Mouse (Mus musculus): ENCODE results near the gene Tmem196.
"Not testable (repeated sequence)": the region's sequence is repeated elsewhere in the genome, so short reads cannot be mapped to it uniquely, and the experiment has no call there.

The Tmem196 gene

DNA sequence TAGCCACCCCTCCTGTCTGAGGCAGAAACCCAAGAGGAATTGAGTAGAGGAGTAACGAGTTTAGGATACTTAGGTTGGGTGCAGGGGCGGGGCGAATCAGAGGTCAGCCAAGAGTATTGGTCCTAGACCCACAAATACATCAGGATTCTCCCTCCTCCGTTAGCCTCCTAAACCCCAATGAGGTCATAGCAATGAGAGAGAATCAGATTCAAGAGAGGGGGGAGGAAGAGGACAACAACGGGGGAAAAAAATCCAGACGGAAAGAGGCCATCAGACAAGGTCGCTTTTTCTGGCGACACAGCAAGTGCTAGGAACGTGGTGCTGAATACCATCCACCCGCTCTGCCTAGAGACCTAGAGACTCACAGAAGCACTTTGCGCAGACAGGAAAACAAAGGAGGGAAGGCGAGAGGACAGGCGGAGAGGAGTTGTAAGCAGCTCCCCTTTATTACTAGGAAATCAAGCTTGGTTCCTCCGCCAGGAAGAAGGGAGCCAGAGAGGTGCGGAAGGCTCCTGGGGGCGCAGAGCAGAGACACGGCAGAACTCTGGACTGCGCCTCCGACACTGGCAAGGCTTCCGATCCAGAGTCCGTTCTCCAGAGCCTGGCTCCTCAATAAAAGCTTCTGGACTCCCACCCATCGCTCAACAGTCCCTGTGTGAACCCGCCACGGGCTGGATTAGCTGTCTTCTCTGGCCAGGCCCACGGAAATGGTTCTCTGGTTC lies at the start of gene Tmem196:
TSS of gene Tmem196 (plus strand) at position 234 of the 722 bp plus-strand sequence.
- no peak for DNase-seq (ENCODE audit: low read depth, low spot score)

DNA sequence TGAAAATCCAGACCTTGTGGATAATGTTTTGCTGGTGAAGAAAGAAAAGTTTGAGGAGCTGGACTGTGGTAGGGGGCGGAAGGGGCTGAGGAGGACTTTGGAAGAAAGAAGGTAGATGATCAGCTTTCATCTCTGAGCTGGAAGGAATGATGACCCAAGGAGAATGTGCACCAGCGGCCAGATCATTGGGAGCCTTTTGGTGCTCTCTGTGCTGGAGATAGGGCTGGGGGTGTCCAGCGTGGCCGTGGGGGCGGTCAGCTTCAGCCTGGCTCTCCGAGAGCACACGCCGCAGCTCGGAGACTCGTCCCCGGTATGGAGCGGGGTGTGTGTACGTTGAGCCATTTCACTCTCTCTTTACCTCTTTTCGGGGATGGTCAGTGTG lies 680 bp downstream of the Tmem196 start:
- no peak for DNase-seq (ENCODE audit: low read depth, low spot score)

DNA sequence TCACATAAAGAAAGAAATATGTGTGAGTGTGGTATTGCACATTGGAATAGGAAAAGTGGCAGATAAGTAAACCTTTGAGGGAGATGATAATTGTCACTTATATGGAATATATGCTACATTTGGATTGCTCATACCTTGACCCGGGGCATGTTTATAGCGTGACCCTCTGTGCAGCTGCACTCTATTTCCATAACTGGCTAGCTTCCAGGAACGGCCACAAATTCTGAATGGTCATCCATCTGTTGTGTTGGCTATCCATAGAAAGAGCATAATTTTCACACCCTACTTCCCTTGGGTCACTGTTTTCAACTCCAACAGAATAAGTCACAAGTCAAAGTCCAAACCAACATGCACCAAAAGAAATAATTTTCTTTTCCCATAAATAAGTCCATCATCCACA lies 11.4 kb downstream of the Tmem196 start:
- DNase-seq (ENCODE audit: low read depth, low spot score) = no peak

DNA sequence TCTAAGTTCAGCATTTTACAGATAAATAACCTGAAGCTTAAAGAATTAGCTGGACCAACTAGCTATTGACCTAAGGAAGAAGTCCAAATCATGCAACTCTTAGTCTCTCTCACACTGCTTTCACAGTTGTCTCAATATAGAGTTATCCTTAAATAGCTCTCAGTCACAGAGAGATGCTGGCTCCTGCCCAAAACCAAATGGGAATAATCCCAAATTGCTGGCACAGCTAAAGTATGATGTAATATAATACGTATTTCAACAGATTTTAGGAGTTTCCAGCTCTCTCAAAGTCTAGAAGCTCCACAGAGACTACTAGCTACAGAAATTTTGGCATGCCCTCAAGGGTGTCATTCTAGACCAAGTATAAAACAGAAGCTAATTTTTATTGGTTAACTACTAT lies 15.1 kb downstream of the Tmem196 start:
- no peak for DNase-seq (ENCODE audit: low read depth, low spot score)

DNA sequence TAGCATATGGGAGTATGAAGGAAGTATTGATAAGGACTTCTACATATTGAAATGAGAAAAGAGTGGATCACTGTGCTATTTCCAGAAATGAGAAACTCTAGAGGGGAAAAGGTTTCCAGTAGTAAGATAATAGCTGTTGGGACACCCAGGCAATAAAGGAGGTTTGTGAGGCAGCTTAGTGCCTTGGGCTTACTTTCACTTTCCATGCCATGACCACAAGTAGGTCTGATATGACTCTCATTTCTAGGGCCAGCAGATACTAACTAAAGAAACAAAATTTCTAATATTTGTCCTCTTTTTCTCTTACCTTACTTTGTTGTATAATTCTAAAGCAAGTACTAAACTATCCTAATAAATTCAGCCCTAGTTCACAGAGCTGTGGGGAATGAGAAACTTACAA lies 19.8 kb downstream of the Tmem196 start:
- no peak for DNase-seq (ENCODE audit: low read depth, low spot score)

DNA sequence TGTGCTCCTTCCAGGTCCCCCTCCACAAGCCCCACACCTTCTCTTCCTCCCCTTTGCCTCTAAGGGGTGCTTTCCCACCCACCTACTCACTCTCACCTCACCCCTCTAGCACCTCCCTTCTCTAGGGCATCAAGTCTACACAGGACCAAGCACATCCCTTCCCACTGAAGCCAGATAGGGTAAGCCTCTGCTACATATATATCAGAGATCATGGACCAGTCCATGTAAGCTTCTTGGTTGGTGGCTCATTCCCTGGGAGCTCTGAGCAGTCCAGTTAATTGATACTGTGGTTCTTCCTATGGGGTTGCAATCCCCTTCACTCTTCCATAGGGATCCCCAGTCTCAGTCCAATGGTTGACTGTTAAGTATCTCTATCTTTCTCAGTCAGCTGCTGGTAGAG lies 24.4 kb downstream of the Tmem196 start:
- no peak for DNase-seq (ENCODE audit: low read depth, low spot score)

DNA sequence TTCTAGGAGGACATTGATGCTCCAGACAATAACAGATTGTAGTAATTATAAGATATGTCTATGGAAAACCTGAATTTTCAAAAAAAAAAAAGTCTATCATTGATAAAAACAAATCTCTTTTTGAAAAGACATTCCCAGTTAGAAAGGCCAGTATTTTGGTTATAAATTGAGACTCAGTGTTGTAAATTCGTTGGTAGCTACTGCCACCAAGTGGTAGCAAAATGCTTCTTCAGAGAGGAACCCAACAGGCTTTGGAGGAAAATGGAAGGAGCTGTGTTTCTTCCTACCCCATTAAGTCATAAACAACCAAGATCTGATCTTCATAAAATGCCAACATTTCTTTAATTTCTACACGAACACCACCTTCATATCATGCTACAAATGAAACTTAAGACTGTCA lies 36.1 kb downstream of the Tmem196 start:
- no peak for DNase-seq (ENCODE audit: low read depth, low spot score)

DNA sequence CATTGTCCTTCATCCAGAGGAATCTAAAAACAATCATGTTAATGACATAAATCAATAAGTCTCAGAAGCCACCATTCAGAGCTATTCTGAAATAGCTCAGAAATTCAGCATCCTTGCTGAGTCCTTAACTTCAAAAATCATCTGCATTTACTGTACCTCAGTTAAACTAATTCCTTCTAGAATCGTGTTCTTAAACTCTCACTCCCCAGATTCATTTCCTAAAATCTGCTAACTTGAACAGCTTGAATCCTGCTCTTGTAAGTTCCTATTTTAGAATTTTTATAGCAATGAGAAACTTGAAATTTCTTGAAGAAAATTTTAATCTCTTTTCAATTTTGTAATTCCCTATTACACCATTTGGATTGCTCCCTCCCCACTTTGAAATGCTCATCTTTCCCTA lies 52.6 kb downstream of the Tmem196 start:
- DNase-seq (ENCODE audit: low read depth, low spot score) = no peak

DNA sequence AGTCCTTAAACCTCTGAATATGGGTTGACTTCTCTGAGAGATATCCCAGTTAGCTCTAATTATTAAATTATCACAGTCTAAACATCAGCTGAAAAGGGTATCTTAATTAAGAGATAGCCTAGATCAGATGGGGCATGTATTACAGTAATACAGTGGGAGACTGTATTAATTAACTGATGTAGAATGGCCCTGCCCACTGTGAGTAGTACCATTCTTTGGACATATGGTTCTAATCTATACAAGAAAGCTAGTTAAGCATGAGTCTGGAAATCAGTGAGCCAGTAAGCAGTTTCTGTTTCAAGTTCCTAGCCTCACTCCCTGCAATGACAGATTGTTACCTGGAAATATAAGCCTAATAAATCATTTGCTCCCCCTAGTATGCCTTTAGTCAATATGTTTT lies 58.7 kb downstream of the Tmem196 start:
- DNase-seq (ENCODE audit: low read depth, low spot score) = no peak

DNA sequence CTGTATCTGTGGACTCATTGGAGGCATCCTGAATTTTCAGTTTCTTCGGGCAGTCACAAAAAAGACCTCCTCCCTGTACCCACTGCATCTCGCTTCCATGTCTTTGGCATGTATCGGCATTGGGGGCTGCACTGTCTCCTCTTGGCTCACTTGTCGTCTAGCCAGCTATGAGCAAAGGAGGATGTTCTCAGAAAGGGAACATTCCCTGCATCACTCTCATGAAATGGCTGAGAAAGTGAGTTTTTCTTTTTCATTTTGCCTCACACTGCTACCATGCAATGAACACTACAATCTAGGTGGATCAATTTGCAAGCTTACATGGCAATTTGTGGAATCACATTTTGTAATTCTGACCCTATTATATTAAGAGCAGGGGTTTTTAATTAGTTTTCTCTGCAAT lies 69.1 kb downstream of the Tmem196 start:
- no peak for DNase-seq (ENCODE audit: low read depth, low spot score)

DNA sequence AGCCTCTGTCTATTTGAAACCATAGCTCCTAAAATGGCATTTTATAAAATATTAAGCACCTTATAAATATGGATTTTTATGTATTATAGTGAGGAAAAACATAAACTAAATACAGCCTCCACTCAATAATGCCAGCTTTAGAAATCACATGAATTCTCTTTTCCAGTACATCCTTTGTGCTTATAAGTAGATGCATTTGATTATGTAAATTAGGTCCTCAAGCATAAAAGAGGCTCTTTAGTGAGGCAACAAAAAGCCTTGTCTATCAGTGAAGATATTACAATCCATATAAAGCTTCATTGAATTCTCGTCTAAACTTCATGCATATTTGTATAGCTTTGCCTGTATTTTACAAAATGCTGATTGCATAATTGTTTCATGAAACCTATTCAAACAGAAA lies 69.6 kb downstream of the Tmem196 start:
- no peak for DNase-seq (ENCODE audit: low read depth, low spot score)

DNA sequence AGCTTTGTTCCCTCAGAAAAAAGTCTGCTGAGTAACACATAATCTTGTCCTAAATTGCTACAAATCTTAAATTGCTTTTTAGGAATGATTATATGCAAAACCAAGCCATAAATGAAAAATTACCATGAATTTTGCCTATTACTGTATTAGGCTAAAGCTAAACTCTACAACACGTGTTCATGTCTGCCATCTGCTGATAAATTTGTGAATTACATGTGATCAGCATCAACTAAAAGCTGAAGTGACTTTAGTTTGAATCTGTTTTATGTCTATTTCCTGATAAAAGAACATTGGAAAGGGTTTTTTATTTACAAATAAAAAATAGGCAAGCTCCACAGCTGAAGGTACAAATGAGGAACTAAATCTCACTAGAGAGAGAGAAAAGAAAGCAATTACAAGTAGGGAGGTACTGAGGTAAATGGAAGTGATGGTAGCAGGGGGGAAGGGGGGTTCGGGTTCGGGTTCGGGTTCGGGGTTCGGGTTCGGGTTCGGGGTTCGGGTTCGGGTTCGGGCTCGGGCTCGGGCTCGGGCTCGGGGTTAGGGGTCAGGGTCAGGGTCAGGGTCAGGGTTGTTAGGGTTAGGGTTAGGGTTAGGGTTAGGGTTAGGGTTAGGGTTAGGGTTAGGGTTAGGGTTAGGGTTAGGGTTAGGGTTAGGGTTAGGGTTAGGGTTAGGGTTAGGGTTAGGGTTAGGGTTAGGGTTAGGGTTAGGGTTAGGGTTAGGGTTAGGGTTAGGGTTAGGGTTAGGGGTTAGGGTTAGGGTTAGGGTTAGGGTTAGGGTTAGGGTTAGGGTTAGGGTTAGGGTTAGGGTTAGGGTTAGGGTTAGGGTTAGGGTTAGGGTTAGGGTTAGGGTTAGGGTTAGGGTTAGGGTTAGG lies 82.7 kb downstream of the Tmem196 start:
- DNase-seq (ENCODE audit: low read depth, low spot score) = not testable (repeated sequence)

Data from brain, embryonic 18.5 days (tissue).